Mouse (Mus musculus): ENCODE data around the gene Kcnip3. TPM values are rescaled to one million over a fixed set of nuclear protein-coding genes. Genes with fewer than 3 reads are reported as not detected.
A peak's percentile ranks its signal among the peaks of the same experiment; 100 is the strongest.

Kcnip3 gene
- polyA plus RNA-seq, 1 experiment = 4.1 TPM

- Histone ChIP-seq H3K27ac (ENCODE audit: insufficient read depth, low read depth, low read length) (peak overlapping the region; percentile 75), H3K4me3 (ENCODE audit: insufficient read depth, low read depth, low read length) (no peak overlapping the region), H3K36me3 (ENCODE audit: control insufficient read depth, insufficient read depth, low read length) (no peaks in the 10 kb centered on the region), H3K4me1 (ENCODE audit: control insufficient read depth, insufficient read depth, low read length) (peaks cover 40% of the 10 kb centered on the region), H3K27me3 (replicated peaks; ENCODE audit: control insufficient read depth, insufficient read depth, low read length) (no peaks in the 10 kb centered on the region)
- 26% methylated on average over 6 of the region's 6 CpGs for WGBS
- DNase-seq = peak; percentile 65
- TF ChIP-seq CTCF (conservative IDR thresholded peaks at IDR 0.05; ENCODE audit: insufficient read depth, insufficient read length, low read depth, low read length) (no peak), POLR2A (IDR thresholded peaks at IDR 0.05; ENCODE audit: low read depth, low read length) (no peak)
Measured at GRCm38 (mm10) chr2:127451748-127452147, 70.1 kb downstream of the Kcnip3 start.

- H3K36me3 ChIP-seq (ENCODE audit: control insufficient read depth, insufficient read depth, low read length) = no peaks in the 10 kb centered on the region
- no peak overlapping the region for H3K4me3 ChIP-seq (ENCODE audit: insufficient read depth, low read depth, low read length)
- TF ChIP-seq POLR2A (IDR thresholded peaks at IDR 0.05; ENCODE audit: low read depth, low read length) (no peak), CTCF (conservative IDR thresholded peaks at IDR 0.05; ENCODE audit: insufficient read depth, insufficient read length, low read depth, low read length) (no peak)
- H3K27ac ChIP-seq (ENCODE audit: insufficient read depth, low read depth, low read length) = peak overlapping the region; percentile 88
- peaks cover 40% of the 10 kb centered on the region for H3K4me1 ChIP-seq (ENCODE audit: control insufficient read depth, insufficient read depth, low read length)
- H3K27me3 ChIP-seq (replicated peaks; ENCODE audit: control insufficient read depth, insufficient read depth, low read length) = no peaks in the 10 kb centered on the region
- DNase-seq = peak; percentile 88
- WGBS = 15% methylated on average over 7 of the region's 7 CpGs
Measured at GRCm38 (mm10) chr2:127449691-127450090, 72.2 kb downstream of the Kcnip3 start.

GRCm38 (mm10) chr2:127446847-127447246, 75.0 kb downstream of the Kcnip3 start:
- peaks cover 33% of the 10 kb centered on the region for H3K4me1 ChIP-seq (ENCODE audit: control insufficient read depth, insufficient read depth, low read length)
- H3K36me3 ChIP-seq (ENCODE audit: control insufficient read depth, insufficient read depth, low read length) = no peaks in the 10 kb centered on the region
- no peak for DNase-seq
- no peak overlapping the region for H3K27ac ChIP-seq (ENCODE audit: insufficient read depth, low read depth, low read length)
- H3K27me3 ChIP-seq (replicated peaks; ENCODE audit: control insufficient read depth, insufficient read depth, low read length) = no peaks in the 10 kb centered on the region
- no peak overlapping the region for H3K4me3 ChIP-seq (ENCODE audit: insufficient read depth, low read depth, low read length)
- TF ChIP-seq CTCF (conservative IDR thresholded peaks at IDR 0.05; ENCODE audit: insufficient read depth, insufficient read length, low read depth, low read length) = no peak
- no peak for TF ChIP-seq POLR2A (IDR thresholded peaks at IDR 0.05; ENCODE audit: low read depth, low read length)
- WGBS = 63% methylated on average over 3 of the region's 3 CpGs

GRCm38 (mm10) chr2:127444055-127444789, 77.7 kb downstream of the Kcnip3 start, which contains the start of gene Fahd2a:
Gene Fahd2a, minus strand, starts transcription at chr2:127444565.
- 3% methylated on average over 37 of the region's 37 CpGs for WGBS

GRCm38 (mm10) chr2:127437697-127438096, 84.2 kb downstream of the Kcnip3 start:
- H3K27me3 ChIP-seq (replicated peaks; ENCODE audit: control insufficient read depth, insufficient read depth, low read length) = no peaks in the 10 kb centered on the region
- no peaks in the 10 kb centered on the region for H3K36me3 ChIP-seq (ENCODE audit: control insufficient read depth, insufficient read depth, low read length)
- no peak overlapping the region for H3K27ac ChIP-seq (ENCODE audit: insufficient read depth, low read depth, low read length)
- no peak for DNase-seq
- no peaks in the 10 kb centered on the region for H3K4me1 ChIP-seq (ENCODE audit: control insufficient read depth, insufficient read depth, low read length)
- WGBS = 75% methylated on average over 5 of the region's 5 CpGs
- TF ChIP-seq POLR2A (IDR thresholded peaks at IDR 0.05; ENCODE audit: low read depth, low read length) (no peak), CTCF (conservative IDR thresholded peaks at IDR 0.05; ENCODE audit: insufficient read depth, insufficient read length, low read depth, low read length) (no peak)
- H3K4me3 ChIP-seq (ENCODE audit: insufficient read depth, low read depth, low read length) = no peak overlapping the region

More at GRCm38 (mm10) chr2:127444055-127444789, 77.7 kb downstream of the Kcnip3 start, which contains the start of gene Fahd2a:
- DNase-seq = peak; percentile 94
- H3K27me3 ChIP-seq (replicated peaks; ENCODE audit: control insufficient read depth, insufficient read depth, low read length) = no peaks in the 10 kb centered on the region
- H3K27ac ChIP-seq (ENCODE audit: insufficient read depth, low read depth, low read length) = peak within 1 kb of the TSS; percentile 37
- no peak for TF ChIP-seq POLR2A (IDR thresholded peaks at IDR 0.05; ENCODE audit: low read depth, low read length)
- 0 out of 2 replicates have a peak, but pooled peaks have one; percentile 11 for TF ChIP-seq CTCF (conservative IDR thresholded peaks at IDR 0.05; ENCODE audit: insufficient read depth, insufficient read length, low read depth, low read length)
- peak within 1 kb of the TSS; percentile 75 for H3K4me3 ChIP-seq (ENCODE audit: insufficient read depth, low read depth, low read length)
- no peaks in the 10 kb centered on the region for H3K36me3 ChIP-seq (ENCODE audit: control insufficient read depth, insufficient read depth, low read length)
- H3K4me1 ChIP-seq (ENCODE audit: control insufficient read depth, insufficient read depth, low read length) = peaks cover 12% of the 10 kb centered on the region

GRCm38 (mm10) chr2:127435554-127435953, 86.3 kb downstream of the Kcnip3 start:
- TF ChIP-seq CTCF (conservative IDR thresholded peaks at IDR 0.05; ENCODE audit: insufficient read depth, insufficient read length, low read depth, low read length) = no peak
- no peak overlapping the region for H3K4me3 ChIP-seq (ENCODE audit: insufficient read depth, low read depth, low read length)
- H3K4me1 ChIP-seq (ENCODE audit: control insufficient read depth, insufficient read depth, low read length) = no peaks in the 10 kb centered on the region; the same call in 1 of the 2 replicates
- no peaks in the 10 kb centered on the region for H3K27me3 ChIP-seq (replicated peaks; ENCODE audit: control insufficient read depth, insufficient read depth, low read length)
- no peak overlapping the region for H3K27ac ChIP-seq (ENCODE audit: insufficient read depth, low read depth, low read length)
- DNase-seq = no peak
- H3K36me3 ChIP-seq (ENCODE audit: control insufficient read depth, insufficient read depth, low read length) = no peaks in the 10 kb centered on the region
- WGBS = 97% methylated on average over 2 of the region's 2 CpGs

GRCm38 (mm10) chr2:127435135-127435534, 86.8 kb downstream of the Kcnip3 start:
- Histone ChIP-seq H3K27ac (ENCODE audit: insufficient read depth, low read depth, low read length) (no peak overlapping the region), H3K4me1 (ENCODE audit: control insufficient read depth, insufficient read depth, low read length) (no peaks in the 10 kb centered on the region; the same call in 1 of the 2 replicates), H3K36me3 (ENCODE audit: control insufficient read depth, insufficient read depth, low read length) (no peaks in the 10 kb centered on the region), H3K27me3 (replicated peaks; ENCODE audit: control insufficient read depth, insufficient read depth, low read length) (no peaks in the 10 kb centered on the region), H3K4me3 (ENCODE audit: insufficient read depth, low read depth, low read length) (no peak overlapping the region)
- WGBS = 33% methylated on average over 2 of the region's 2 CpGs
- TF ChIP-seq CTCF (conservative IDR thresholded peaks at IDR 0.05; ENCODE audit: insufficient read depth, insufficient read length, low read depth, low read length) = peak; percentile 68
- no peak for TF ChIP-seq POLR2A (IDR thresholded peaks at IDR 0.05; ENCODE audit: low read depth, low read length)
- DNase-seq = peak; percentile 54
